Mouse (Mus musculus): ENCODE measurements at regions not wholly inside any gene's neighbourhood (a gene's known extent, or its start where the extent isn't known, plus 50 kb on each side); places are given as distances from the start of the nearest gene placed in this dataset.

DNA sequence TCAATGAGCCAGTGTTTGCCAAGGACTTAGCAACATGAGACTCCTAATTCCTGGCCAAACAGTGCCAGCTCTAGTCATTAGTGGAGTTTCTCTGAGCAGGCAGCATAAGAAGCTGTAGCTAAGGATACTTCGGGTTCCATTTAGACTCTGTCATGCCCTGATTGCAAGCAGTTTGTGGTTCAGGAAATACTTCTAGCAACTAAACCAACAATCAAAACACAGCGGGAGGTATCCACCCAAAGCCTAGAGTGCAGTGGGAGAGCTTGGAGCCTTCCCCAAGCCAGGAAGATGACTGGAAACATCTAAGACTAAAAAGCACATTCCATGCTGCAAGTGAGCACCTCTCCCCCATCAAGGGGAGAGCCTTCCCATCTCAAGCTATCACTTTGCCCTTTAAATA is 395.0 kb upstream of the Klhl29 start:
- TF ChIP-seq POLR2A (IDR thresholded peaks at IDR 0.05; ENCODE audit: low read depth, low read length) = no peak
- TF ChIP-seq CTCF (IDR thresholded peaks at IDR 0.05; ENCODE audit: borderline replicate concordance, insufficient read depth, low read length) = no peak
